Mouse (Mus musculus) naive thymus-derived CD4-positive, alpha-beta T cell, adult 2 months (primary cell): ENCODE data around the gene Gsk3a.

Experiments used
- DNase-seq: peaks from one replicate; pipeline ENCODE4 v3.0.0-alpha.2; 2011; ENCODE audit warnings: low read depth

The Gsk3a gene

DNA sequence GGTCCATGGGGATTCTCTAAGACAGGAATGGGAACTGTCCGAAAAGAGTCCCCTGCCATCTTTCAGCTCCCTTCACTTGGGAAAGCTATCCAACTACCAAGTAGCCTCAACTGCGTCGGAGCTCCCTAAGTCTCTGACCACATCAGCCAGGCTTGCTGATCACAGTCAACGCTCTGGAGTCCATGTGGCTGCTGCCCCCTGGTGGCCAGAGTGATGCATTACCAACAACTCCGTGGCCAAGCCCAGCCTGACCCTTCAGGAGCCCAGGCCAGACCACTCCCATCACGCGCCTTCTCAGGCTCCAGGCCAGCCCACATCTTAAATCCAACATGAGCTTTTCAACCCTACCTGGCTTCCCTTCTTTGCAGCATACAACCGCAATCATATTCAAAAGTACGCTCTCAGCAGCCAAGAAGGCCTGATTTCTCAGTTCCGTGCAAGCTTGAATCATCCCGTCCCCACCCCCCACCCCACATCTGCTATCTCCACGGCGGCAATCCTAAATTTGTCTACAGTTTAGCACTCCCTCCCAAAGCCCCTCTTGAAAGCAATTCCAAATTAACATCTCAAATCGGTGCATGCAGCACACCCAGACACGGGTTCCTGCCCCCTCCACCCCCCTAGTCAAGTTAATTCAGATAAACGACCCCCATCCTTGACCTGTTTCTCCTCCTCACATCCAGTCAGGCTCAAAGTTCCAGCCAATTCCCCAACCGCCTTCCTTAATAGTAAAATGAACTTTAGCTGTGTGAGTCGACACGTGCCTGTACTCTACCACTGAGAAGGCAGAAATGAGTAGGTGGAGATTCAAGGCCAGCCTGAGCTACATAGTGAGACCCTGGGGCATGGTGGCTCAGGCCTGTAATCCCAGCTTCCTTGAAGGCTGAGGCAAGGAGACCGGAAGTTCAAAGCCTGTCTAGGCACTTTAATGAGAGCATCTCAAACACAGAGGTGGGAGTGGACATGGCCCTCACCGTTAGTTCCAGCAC, 49.7 kb downstream of the Gsk3a start:
- DNase-seq = peak; percentile 89

DNA sequence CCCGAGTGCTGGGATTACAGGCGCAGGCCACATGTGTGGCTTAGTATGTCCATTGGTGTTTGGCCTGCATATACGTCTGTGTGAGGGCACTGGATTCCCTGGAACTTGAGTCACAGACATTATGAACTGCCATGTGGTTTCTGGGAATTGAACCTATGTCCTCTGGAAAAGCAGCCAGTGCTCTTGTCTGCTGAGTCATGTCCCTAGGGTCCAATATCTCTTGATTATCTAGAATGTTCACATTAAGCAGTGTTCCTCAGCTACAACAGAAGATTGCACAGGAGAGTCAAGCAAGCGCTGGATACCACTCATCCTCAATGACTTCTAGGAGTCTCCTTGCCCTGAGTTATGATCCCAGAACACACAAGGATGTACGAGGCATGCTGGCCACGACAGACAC, 53.6 kb downstream of the Gsk3a start:
- DNase-seq = no peak

DNA sequence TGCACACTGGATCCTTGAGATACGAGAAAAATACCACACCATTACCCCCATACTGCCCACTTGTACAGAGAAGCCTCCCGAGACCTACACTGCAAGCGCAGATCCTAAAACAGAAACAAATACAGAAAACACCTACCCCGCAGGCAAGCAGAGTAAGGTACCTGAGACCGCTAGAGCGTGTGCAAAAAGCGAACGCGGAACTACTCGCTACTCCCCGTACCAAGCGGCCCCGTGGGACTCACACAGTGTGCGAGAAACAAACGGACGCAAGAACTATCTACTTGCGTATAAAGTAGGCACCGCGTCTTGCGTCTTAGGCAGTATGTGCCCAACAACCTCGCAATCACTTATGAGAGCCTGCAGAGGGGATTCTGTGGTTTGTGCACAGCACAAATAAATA, 55.8 kb downstream of the Gsk3a start:
- DNase-seq = peak; percentile 55

DNA sequence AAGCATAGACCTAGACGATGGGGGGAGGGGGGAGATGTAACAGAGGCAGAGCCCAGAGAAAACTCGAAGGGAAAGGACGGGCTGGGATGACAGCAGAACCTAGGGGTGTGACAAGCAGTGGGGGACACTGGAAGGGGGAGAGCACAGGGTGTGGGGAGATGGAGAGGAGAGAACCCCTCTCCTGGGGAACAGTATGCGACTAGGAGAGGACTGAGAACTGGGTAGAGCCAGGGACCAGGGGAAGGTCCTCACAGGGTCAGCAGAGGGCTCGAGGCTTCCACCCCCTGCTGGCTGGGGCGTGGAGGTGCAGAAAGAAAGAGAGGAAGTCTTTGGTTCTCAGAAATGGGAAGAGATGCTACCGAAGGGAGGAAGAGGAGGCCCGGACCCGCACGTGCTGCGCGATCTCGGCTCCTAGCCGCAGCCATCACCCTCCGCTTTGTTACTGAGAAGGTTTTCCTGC, 56.3 kb downstream of the Gsk3a start:
- peak; percentile 70 for DNase-seq

DNA sequence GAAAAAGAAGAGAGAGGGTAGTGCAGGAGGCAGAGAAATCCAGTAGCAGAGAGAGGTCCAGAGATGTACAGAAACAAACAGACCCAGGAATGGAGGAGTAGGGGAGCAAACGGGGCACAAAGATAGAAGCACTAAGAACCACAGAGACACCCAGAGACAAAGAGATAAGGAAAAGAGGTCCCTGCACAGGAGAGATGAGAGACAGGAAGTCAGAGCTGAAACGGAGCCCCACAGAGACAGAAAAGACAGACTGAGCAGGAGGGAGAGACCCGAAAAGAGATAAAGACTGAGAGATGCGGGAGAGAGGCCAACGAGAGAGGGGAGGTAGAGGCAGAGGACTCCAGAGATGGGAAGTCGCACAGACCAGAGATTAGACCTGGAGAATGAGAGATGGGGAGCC, 57.1 kb downstream of the Gsk3a start:
- no peak for DNase-seq

DNA sequence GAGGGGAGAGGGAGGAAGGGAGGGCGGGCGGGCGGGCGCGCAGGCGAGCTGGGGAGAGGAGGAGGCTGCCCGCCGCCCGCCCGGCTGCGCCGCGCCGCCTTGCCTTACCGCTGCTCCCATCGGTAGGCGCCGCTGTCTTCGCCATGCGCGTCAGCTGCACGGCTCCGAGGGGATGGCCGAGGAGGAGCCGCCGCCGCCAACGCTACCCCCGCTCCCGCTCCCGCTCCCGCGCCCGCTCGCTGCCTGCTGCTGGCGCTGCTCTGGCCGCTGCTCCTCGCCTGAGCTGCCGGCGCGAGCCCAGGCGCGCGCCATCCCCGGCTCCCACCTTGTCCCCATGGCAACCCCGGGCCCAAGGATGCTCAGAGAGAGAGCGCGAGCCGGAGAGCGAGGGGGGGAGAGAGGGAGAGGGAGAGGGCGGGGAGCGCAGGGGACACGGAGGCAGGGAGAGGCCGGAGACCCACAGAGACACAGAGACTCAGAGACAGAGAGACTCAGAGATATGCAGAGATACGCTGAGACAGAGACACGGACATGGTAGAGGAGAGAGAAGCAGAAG, 58.0 kb downstream of the Gsk3a start, which contains the start of gene Pou2f2:
Gene Pou2f2 (minus strand): TSS at position 121 of the 556 bp plus-strand sequence.
- DNase-seq = peak; percentile 76

DNA sequence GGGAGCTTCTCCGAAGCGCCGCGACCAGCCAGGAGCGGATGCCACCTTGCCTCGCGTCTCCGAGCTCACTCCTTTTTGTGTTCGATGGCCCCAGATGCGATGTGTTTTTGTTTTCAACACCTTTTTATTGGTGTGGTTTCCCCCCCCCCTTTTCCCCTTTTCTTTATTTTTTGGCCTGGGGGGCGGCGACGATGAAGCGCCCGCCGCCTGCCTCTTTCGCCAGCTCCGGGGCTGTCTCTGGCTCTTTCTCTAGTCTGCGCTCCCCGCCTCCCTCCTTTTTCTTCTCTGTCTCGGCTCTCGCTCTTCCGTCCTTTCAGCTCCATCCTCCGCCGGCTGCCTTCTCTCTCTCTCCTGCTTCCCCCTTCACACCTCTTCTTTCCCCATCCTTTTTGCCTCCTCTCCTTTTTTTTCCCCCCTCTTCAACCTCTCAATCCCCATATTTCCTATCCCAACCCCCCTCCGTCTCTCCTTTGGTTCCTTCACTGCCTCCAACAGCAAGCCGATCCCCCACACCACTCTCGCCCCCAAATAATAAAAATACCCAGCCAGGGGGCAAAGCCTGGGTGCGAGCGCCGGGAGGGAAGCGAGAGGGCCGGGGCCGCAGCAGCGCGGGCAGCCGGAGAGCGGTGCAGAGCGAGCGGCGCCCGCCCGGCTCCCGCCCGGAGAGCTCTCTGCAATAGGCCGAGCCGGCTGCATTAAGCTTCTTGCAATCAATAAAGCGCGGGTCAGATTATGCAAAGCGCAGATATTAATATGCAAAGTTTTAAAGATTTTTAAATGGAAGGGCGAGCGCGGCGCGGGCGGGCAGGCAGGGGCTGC, 58.7 kb downstream of the Gsk3a start:
- DNase-seq = peak; percentile 48

DNA sequence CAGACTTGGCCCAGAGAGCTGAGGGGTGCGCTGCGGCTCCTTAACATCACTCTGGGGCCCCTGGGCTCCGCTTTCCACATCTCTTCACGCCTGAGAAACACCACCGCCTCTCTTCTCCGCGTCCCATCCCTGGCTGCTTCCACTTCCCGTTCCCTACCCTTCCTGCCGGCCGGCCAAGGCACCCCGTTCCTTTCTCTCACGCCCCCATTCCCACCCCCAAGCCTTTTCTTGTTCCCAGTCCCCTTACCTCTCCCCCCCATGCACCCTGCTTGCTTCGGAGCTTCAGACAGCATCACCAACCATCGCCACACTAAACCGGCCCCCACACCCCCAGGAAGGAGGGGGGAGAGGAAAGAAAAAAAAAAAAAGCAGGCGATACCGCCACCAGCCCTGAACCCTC, 59.3 kb downstream of the Gsk3a start:
- DNase-seq = no peak
